22 mouse cellular contexts compared by ENCODE assay signal in genomic region chr11:53435504-53435903, GRCm38 (mm10). TPM values are rescaled to one million over a fixed set of nuclear protein-coding genes. Genes with fewer than 3 reads are reported as not detected.
"Had no signal": no experiment of that assay in that cellular context is flagged by ENCODE, and none has a peak within 500 bp of the region (broad histone marks: within the 10 kb centered on the region; RNA-seq: fewer than 3 reads in every experiment).

No protein-coding gene starts in this region.

- H3K4me2 ChIP-seq: neural tube, embryonic 15.5 days; stomach, embryonic 15.5 days had no signal

- H3K9ac ChIP-seq: neural tube, embryonic 15.5 days; stomach, embryonic 15.5 days had no signal

- DNase-seq: retina, postnatal 1 day; right cerebral cortex, adult 18-20 months; right cerebral cortex, postnatal 14 days; right cerebral cortex, postnatal 25 days; right cerebral cortex, postnatal 4 days; spleen, adult 18-20 months; thymus, adult 18-20 months; thymus, adult 2 months; thymus, postnatal 14 days; thymus, postnatal 25 days; thymus, postnatal 36 days; thymus, postnatal 4 days had no signal

- H3K4me3 ChIP-seq: neural tube, embryonic 15.5 days; stomach, embryonic 15.5 days had no signal

- H3K36me3 ChIP-seq: neural tube, embryonic 15.5 days; stomach, embryonic 15.5 days had no signal

- H3K27ac ChIP-seq: neural tube, embryonic 15.5 days; stomach, embryonic 15.5 days; stomach, postnatal 0 days had no signal

- H3K27me3 ChIP-seq: neural tube, embryonic 15.5 days; stomach, embryonic 15.5 days had no signal

- H3K9me3 ChIP-seq: neural tube, embryonic 15.5 days; stomach, embryonic 15.5 days had no signal

- H3K4me1 ChIP-seq: stomach, embryonic 15.5 days had no signal

RNA-seq across cellular contexts. Expression of gene Gdf9, which starts 4.7 kb away (rescaled TPM):
- total RNA-seq: neutrophil, adult 5-6 weeks had no signal

RNA-seq across cellular contexts. Expression of gene Leap2, which starts 12.5 kb away (rescaled TPM):
- total RNA-seq: neutrophil, adult 5-6 weeks had no signal
- polyA plus RNA-seq: neural tube, embryonic 14.5 days; neural tube, embryonic 15.5 days; spleen, adult 2 months; testis, adult 2 months; thymus, adult 2 months; urinary bladder, adult 2 months had no signal

RNA-seq across cellular contexts. Expression of gene Gm10447, which starts 21.4 kb away (rescaled TPM):
- total RNA-seq: neutrophil, adult 5-6 weeks had no signal
- polyA plus RNA-seq: neural tube, embryonic 14.5 days; neural tube, embryonic 15.5 days; small intestine, adult 2 months; thymus, postnatal 0 days had no signal

RNA-seq across cellular contexts. Expression of gene Shroom1, which starts 21.5 kb away (rescaled TPM):
- total RNA-seq: neutrophil, adult 5-6 weeks had no signal
